Mouse (Mus musculus): ENCODE data around the gene C1qtnf3. TPM values are rescaled to one million over a fixed set of nuclear protein-coding genes. Genes with fewer than 3 reads are reported as not detected.

Gene C1qtnf3
- total and polyA plus RNA-seq, 2 experiments, result 0.05 TPM; not detected in 1

- no peaks in the 10 kb centered on the region for H3K27me3 ChIP-seq (ENCODE audit: control insufficient read depth, insufficient read depth, low read length)
- DNase-seq (ENCODE audit: extremely low read depth, low read depth, low spot score), result no peak
- no peak for TF ChIP-seq POLR2A (IDR thresholded peaks at IDR 0.05; ENCODE audit: extremely low read depth, insufficient read depth, low read length)
- TF ChIP-seq CTCF (IDR thresholded peaks at IDR 0.05; ENCODE audit: low read depth, low read length), result no peak
- 92% methylated on average over 1 of the region's 1 CpGs for WGBS
- H3K4me3 ChIP-seq (ENCODE audit: insufficient read depth, low read depth, low read length), result no peak overlapping the region
- no peak overlapping the region for H3K27ac ChIP-seq (replicated peaks; ENCODE audit: insufficient read depth, low read depth, low read length)
- H3K36me3 ChIP-seq (ENCODE audit: control insufficient read depth, insufficient read depth, low read length), result peaks cover 64% of the 10 kb centered on the region
- no peak overlapping the region for H3K9ac ChIP-seq (ENCODE audit: low read depth, low read length)
- H3K4me1 ChIP-seq (ENCODE audit: control insufficient read depth, insufficient read depth, low read length), result peaks cover 15% of the 10 kb centered on the region
- 0 out of 2 replicates have a peak, but pooled peaks cover 4% of the 10 kb centered on the region for H3K79me2 ChIP-seq (ENCODE audit: control insufficient read depth, insufficient read depth, low read length)
Measured at GRCm38 (mm10) chr15:10991566-10991965, 39.4 kb downstream of the C1qtnf3 start.

- H3K4me1 ChIP-seq (ENCODE audit: control insufficient read depth, insufficient read depth, low read length), result peaks cover 5% of the 10 kb centered on the region
- peaks cover 17% of the 10 kb centered on the region for H3K36me3 ChIP-seq (ENCODE audit: control insufficient read depth, insufficient read depth, low read length)
- no peak overlapping the region for H3K27ac ChIP-seq (replicated peaks; ENCODE audit: insufficient read depth, low read depth, low read length)
- WGBS, result 55% methylated on average over 5 of the region's 5 CpGs
- H3K79me2 ChIP-seq (ENCODE audit: control insufficient read depth, insufficient read depth, low read length), result no peaks in the 10 kb centered on the region
- DNase-seq (ENCODE audit: extremely low read depth, low read depth, low spot score), result no peak
- no peaks in the 10 kb centered on the region for H3K27me3 ChIP-seq (ENCODE audit: control insufficient read depth, insufficient read depth, low read length)
- no peak overlapping the region for H3K9ac ChIP-seq (ENCODE audit: low read depth, low read length)
- TF ChIP-seq CTCF (IDR thresholded peaks at IDR 0.05; ENCODE audit: low read depth, low read length) (no peak), POLR2A (IDR thresholded peaks at IDR 0.05; ENCODE audit: extremely low read depth, insufficient read depth, low read length) (no peak)
- no peak overlapping the region for H3K4me3 ChIP-seq (ENCODE audit: insufficient read depth, low read depth, low read length)
Measured at GRCm38 (mm10) chr15:10999832-11000231, 47.7 kb downstream of the C1qtnf3 start.

GRCm38 (mm10) chr15:11000421-11000820, 48.3 kb downstream of the C1qtnf3 start, which contains the start of gene Slc45a2:
Slc45a2 (plus strand) TSS chr15:11000721.
- DNase-seq (ENCODE audit: extremely low read depth, low read depth, low spot score), result no peak
- Histone ChIP-seq H3K27ac (replicated peaks; ENCODE audit: insufficient read depth, low read depth, low read length) (no peak within 1 kb of the TSS), H3K4me1 (ENCODE audit: control insufficient read depth, insufficient read depth, low read length) (peaks cover 5% of the 10 kb centered on the region), H3K9ac (ENCODE audit: low read depth, low read length) (no peak within 1 kb of the TSS), H3K79me2 (ENCODE audit: control insufficient read depth, insufficient read depth, low read length) (no peaks in the 10 kb centered on the region), H3K36me3 (ENCODE audit: control insufficient read depth, insufficient read depth, low read length) (peaks cover 13% of the 10 kb centered on the region), H3K27me3 (ENCODE audit: control insufficient read depth, insufficient read depth, low read length) (no peaks in the 10 kb centered on the region), H3K4me3 (ENCODE audit: insufficient read depth, low read depth, low read length) (no peak within 1 kb of the TSS)
- TF ChIP-seq POLR2A (IDR thresholded peaks at IDR 0.05; ENCODE audit: extremely low read depth, insufficient read depth, low read length) (no peak), CTCF (IDR thresholded peaks at IDR 0.05; ENCODE audit: low read depth, low read length) (no peak)
- 79% methylated on average over 7 of the region's 7 CpGs for WGBS

- DNase-seq (ENCODE audit: extremely low read depth, low read depth, low spot score), result no peak
- H3K79me2 ChIP-seq (ENCODE audit: control insufficient read depth, insufficient read depth, low read length), result no peaks in the 10 kb centered on the region
- no peaks in the 10 kb centered on the region for H3K36me3 ChIP-seq (ENCODE audit: control insufficient read depth, insufficient read depth, low read length)
- H3K4me1 ChIP-seq (ENCODE audit: control insufficient read depth, insufficient read depth, low read length), result no peaks in the 10 kb centered on the region
- 93% methylated on average over 4 of the region's 4 CpGs for WGBS
- no peak overlapping the region for H3K27ac ChIP-seq (replicated peaks; ENCODE audit: insufficient read depth, low read depth, low read length)
- no peaks in the 10 kb centered on the region for H3K27me3 ChIP-seq (ENCODE audit: control insufficient read depth, insufficient read depth, low read length)
- TF ChIP-seq CTCF (IDR thresholded peaks at IDR 0.05; ENCODE audit: low read depth, low read length) (no peak), POLR2A (IDR thresholded peaks at IDR 0.05; ENCODE audit: extremely low read depth, insufficient read depth, low read length) (no peak)
- H3K4me3 ChIP-seq (ENCODE audit: insufficient read depth, low read depth, low read length), result no peak overlapping the region
- no peak overlapping the region for H3K9ac ChIP-seq (ENCODE audit: low read depth, low read length)
Measured at GRCm38 (mm10) chr15:11003791-11004190, 51.7 kb downstream of the C1qtnf3 start.

GRCm38 (mm10) chr15:11004646-11005045, 52.5 kb downstream of the C1qtnf3 start:
- Histone ChIP-seq H3K27me3 (ENCODE audit: control insufficient read depth, insufficient read depth, low read length) (no peaks in the 10 kb centered on the region), H3K9ac (ENCODE audit: low read depth, low read length) (no peak overlapping the region), H3K36me3 (ENCODE audit: control insufficient read depth, insufficient read depth, low read length) (no peaks in the 10 kb centered on the region), H3K4me1 (ENCODE audit: control insufficient read depth, insufficient read depth, low read length) (no peaks in the 10 kb centered on the region), H3K27ac (replicated peaks; ENCODE audit: insufficient read depth, low read depth, low read length) (no peak overlapping the region), H3K4me3 (ENCODE audit: insufficient read depth, low read depth, low read length) (no peak overlapping the region), H3K79me2 (ENCODE audit: control insufficient read depth, insufficient read depth, low read length) (no peaks in the 10 kb centered on the region)
- WGBS, result 75% methylated on average over 6 of the region's 6 CpGs
- TF ChIP-seq CTCF (IDR thresholded peaks at IDR 0.05; ENCODE audit: low read depth, low read length) (no peak), POLR2A (IDR thresholded peaks at IDR 0.05; ENCODE audit: extremely low read depth, insufficient read depth, low read length) (no peak)
- no peak for DNase-seq (ENCODE audit: extremely low read depth, low read depth, low spot score)

- H3K36me3 ChIP-seq (ENCODE audit: control insufficient read depth, insufficient read depth, low read length), result no peaks in the 10 kb centered on the region
- no peaks in the 10 kb centered on the region for H3K27me3 ChIP-seq (ENCODE audit: control insufficient read depth, insufficient read depth, low read length)
- peaks cover 17% of the 10 kb centered on the region; the same call in 1 of the 2 replicates for H3K4me1 ChIP-seq (ENCODE audit: control insufficient read depth, insufficient read depth, low read length)
- TF ChIP-seq CTCF (IDR thresholded peaks at IDR 0.05; ENCODE audit: low read depth, low read length), result peak; percentile 38
- no peak for TF ChIP-seq POLR2A (IDR thresholded peaks at IDR 0.05; ENCODE audit: extremely low read depth, insufficient read depth, low read length)
- no peaks in the 10 kb centered on the region for H3K79me2 ChIP-seq (ENCODE audit: control insufficient read depth, insufficient read depth, low read length)
- peak; percentile 75 for DNase-seq (ENCODE audit: extremely low read depth, low read depth, low spot score)
- H3K9ac ChIP-seq (ENCODE audit: low read depth, low read length), result no peak overlapping the region
- H3K4me3 ChIP-seq (ENCODE audit: insufficient read depth, low read depth, low read length), result no peak overlapping the region
- 11% methylated on average over 5 of the region's 5 CpGs for WGBS
- no peak overlapping the region for H3K27ac ChIP-seq (replicated peaks; ENCODE audit: insufficient read depth, low read depth, low read length)
Measured at GRCm38 (mm10) chr15:11008756-11009155, 56.6 kb downstream of the C1qtnf3 start.
